Mouse (Mus musculus): ENCODE measurements at regions not wholly inside any gene's neighbourhood (a gene's known extent, or its start where the extent isn't known, plus 50 kb on each side); places are given as distances from the start of the nearest gene placed in this dataset.

DNA sequence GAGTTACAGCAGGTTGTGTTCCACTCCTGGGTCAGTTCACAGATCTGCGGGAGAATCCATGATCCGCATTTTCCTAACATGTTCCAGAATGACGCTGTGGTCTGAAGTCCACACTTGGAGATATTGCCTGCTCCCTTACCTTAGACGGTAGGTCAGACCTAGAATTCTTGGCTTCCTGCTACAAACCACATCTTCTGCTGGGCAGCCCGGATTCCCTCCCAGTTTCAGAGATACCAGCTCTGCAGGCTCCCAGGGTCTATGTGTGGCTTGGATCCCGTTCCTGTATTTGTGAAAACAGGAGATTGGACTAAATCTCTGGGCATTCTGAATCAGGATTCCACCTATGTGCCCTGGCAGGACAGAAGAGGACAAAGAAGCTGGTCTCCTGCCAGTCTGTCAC lies 140.8 kb downstream of the Slc38a4 start:
- DNase-seq (ENCODE audit: low spot score): no peak
- H3K36me3 ChIP-seq: no peaks in the 10 kb centered on the region
- H3K9me3 ChIP-seq: no peaks in the 10 kb centered on the region
- no peaks in the 10 kb centered on the region for H3K4me1 ChIP-seq (replicated peaks)
- H3K27ac ChIP-seq: no peak overlapping the region
- no peaks in the 10 kb centered on the region for H3K27me3 ChIP-seq (ENCODE audit: insufficient read depth, poor library complexity, severe bottlenecking)
- no peak overlapping the region for H3K4me3 ChIP-seq
- WGBS: 93% methylated on average over 6 of the region's 6 CpGs

- H3K4me3 ChIP-seq: no peak overlapping the region
- DNase-seq (ENCODE audit: low spot score): no peak
- no peaks in the 10 kb centered on the region for H3K36me3 ChIP-seq
- no peaks in the 10 kb centered on the region for H3K4me1 ChIP-seq (replicated peaks)
- H3K27ac ChIP-seq: no peak overlapping the region
- no peaks in the 10 kb centered on the region for H3K27me3 ChIP-seq (ENCODE audit: insufficient read depth, poor library complexity, severe bottlenecking)
- WGBS: 90% methylated on average over 4 of the region's 4 CpGs
- H3K9me3 ChIP-seq: peaks cover 10% of the 10 kb centered on the region; the same call in 1 of the 2 replicates
These were observed 150.2 kb downstream of the Slc38a4 start for GRCm38 (mm10) chr15:96905520-96905919.

DNA sequence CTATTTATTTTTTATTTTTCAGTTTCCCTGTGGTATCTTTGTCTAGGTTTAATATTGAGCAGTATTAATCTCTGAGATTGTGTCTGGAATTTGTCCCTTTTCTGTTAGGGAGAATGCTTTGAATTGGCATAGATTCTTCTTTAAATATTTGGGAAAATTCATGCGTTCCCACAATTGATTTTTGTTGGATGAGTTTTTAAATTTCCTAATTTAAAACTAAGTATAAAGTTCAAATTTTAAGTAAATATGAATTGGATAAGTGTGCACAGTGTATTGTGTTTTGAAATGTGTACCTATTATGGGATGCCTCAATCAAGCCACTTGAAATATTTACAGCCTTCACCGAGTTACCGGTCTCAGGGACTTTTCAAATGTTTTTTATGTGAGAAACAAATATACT lies 152.3 kb downstream of the Slc38a4 start:
- DNase-seq (ENCODE audit: low spot score): no peak
- Histone ChIP-seq H3K27ac (no peak overlapping the region), H3K4me3 (no peak overlapping the region), H3K36me3 (no peaks in the 10 kb centered on the region), H3K27me3 (ENCODE audit: insufficient read depth, poor library complexity, severe bottlenecking) (no peaks in the 10 kb centered on the region), H3K4me1 (replicated peaks) (no peaks in the 10 kb centered on the region), H3K9me3 (peaks cover 10% of the 10 kb centered on the region; the same call in 1 of the 2 replicates)
- 96% methylated on average over 3 of the region's 3 CpGs for WGBS

- Histone ChIP-seq H3K27me3 (ENCODE audit: insufficient read depth, poor library complexity, severe bottlenecking) (no peaks in the 10 kb centered on the region), H3K4me3 (no peak overlapping the region), H3K36me3 (no peaks in the 10 kb centered on the region), H3K27ac (no peak overlapping the region), H3K9me3 (peaks cover 10% of the 10 kb centered on the region; the same call in 1 of the 2 replicates), H3K4me1 (replicated peaks) (no peaks in the 10 kb centered on the region)
- DNase-seq (ENCODE audit: low spot score): no peak
- WGBS: 91% methylated on average over 8 of the region's 8 CpGs
These were observed 153.0 kb downstream of the Slc38a4 start for GRCm38 (mm10) chr15:96902781-96903180.

GRCm38 (mm10) chr15:96901616-96902015 lies 154.1 kb downstream of the Slc38a4 start:
- no peak overlapping the region for H3K4me3 ChIP-seq
- H3K36me3 ChIP-seq: no peaks in the 10 kb centered on the region
- H3K4me1 ChIP-seq (replicated peaks): no peaks in the 10 kb centered on the region
- H3K9me3 ChIP-seq: 0 out of 2 replicates have a peak, but pooled peaks cover 6% of the 10 kb centered on the region
- H3K27me3 ChIP-seq (ENCODE audit: insufficient read depth, poor library complexity, severe bottlenecking): no peaks in the 10 kb centered on the region
- 95% methylated on average over 9 of the region's 9 CpGs for WGBS
- no peak for DNase-seq (ENCODE audit: low spot score)
- no peak overlapping the region for H3K27ac ChIP-seq

DNA sequence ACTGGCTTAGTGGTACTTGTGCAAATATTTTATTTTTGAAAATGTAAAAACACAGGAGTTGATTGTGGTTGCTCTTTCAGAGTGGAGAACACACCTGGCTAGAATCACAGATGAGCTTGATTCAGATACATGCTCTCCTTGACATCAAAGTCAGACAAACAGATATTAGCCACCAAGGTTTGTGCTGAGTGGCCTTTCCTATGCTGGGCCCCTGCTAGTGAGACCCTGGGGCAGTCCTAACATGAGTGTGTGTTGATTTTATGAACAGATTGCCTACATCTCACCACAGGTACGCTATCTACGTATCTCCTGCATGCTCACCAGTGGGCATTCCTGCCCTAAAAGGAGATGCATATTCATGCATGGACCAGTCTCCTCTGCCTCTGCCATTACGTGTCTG lies 157.5 kb downstream of the Slc38a4 start:
- no peaks in the 10 kb centered on the region for H3K4me1 ChIP-seq (replicated peaks)
- H3K27me3 ChIP-seq (ENCODE audit: insufficient read depth, poor library complexity, severe bottlenecking): no peaks in the 10 kb centered on the region
- no peak overlapping the region for H3K27ac ChIP-seq
- no peaks in the 10 kb centered on the region for H3K36me3 ChIP-seq
- peaks cover 3% of the 10 kb centered on the region; the same call in 1 of the 2 replicates for H3K9me3 ChIP-seq
- no peak overlapping the region for H3K4me3 ChIP-seq
- DNase-seq (ENCODE audit: low spot score): no peak
- 88% methylated on average over 3 of the region's 3 CpGs for WGBS

DNA sequence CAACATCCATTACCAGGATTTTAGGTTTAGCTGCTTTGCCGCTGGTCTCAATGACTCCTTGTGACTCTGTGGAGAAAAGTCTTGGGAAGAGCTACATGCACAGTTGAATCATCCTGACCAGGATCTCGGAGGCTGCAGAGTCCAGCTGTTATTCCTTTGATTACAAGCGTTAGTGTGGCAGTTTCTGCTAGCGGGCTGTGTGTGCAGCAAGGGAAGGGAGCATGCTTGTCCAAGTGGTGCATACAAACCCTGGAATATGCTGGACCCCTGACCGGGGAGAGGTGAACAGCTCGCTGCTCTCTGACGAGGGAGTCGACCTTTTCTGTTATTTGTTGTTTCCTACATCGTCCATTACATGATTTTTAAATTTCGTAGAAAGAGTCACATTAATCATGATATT lies 170.9 kb downstream of the Slc38a4 start:
- H3K27me3 ChIP-seq (ENCODE audit: insufficient read depth, poor library complexity, severe bottlenecking): no peaks in the 10 kb centered on the region
- 80% methylated on average over 10 of the region's 10 CpGs for WGBS
- no peak for DNase-seq (ENCODE audit: low spot score)

DNA sequence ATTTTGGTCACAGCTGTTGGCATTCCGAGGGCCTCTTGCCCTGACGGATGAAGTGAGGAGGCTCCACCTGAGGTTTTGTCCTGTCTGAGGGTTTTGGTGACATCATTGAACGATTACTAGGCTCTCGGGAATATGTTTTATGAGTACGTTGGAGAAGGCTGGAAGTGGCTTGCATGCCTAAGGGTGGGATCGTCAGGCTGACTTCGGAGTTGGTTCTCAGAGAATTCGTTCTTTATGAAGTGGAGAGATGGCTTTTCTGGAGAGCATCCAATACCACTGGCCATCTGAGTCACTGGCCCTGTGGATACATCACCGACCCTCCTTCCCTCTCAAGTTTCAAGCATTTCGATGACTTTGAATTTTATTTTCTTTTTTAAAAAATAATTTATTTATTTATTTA lies 172.0 kb downstream of the Slc38a4 start:
- 86% methylated on average over 10 of the region's 10 CpGs for WGBS
- H3K4me1 ChIP-seq (replicated peaks): no peaks in the 10 kb centered on the region
- no peaks in the 10 kb centered on the region for H3K9me3 ChIP-seq
- no peak overlapping the region for H3K27ac ChIP-seq
- no peak overlapping the region for H3K4me3 ChIP-seq
- DNase-seq (ENCODE audit: low spot score): no peak
- H3K27me3 ChIP-seq (ENCODE audit: insufficient read depth, poor library complexity, severe bottlenecking): no peaks in the 10 kb centered on the region
- H3K36me3 ChIP-seq: no peaks in the 10 kb centered on the region

More for the DNA sequence above, 170.9 kb downstream of the Slc38a4 start:
- Histone ChIP-seq H3K4me1 (replicated peaks) (no peaks in the 10 kb centered on the region), H3K27ac (no peak overlapping the region), H3K9me3 (no peaks in the 10 kb centered on the region), H3K4me3 (no peak overlapping the region), H3K36me3 (no peaks in the 10 kb centered on the region)

DNA sequence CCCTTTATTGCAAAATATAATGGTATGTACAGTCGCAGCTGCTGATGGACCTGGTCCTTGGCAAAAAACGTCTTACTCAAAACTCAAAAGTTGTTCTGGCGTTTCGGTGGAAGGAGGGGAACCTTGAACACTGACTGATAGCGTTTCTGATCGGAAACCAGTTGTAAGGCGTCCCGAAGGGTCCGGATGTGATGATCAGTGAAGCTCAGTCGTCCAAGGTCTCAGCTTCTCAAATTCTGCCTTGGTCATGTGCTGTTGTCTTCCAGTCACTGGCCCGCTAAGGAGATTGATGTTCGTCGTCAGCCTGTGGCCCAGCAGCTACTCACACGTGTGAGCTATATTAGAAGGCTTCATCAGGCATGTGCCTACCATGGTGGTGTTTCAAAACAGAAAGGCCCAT lies 173.5 kb downstream of the Slc38a4 start:
- Histone ChIP-seq H3K4me1 (replicated peaks) (no peaks in the 10 kb centered on the region), H3K9me3 (no peaks in the 10 kb centered on the region), H3K4me3 (no peak overlapping the region), H3K27ac (no peak overlapping the region), H3K36me3 (no peaks in the 10 kb centered on the region), H3K27me3 (ENCODE audit: insufficient read depth, poor library complexity, severe bottlenecking) (no peaks in the 10 kb centered on the region)
- 92% methylated on average over 14 of the region's 14 CpGs for WGBS
- DNase-seq (ENCODE audit: low spot score): no peak

- WGBS: 89% methylated on average over 9 of the region's 9 CpGs
- H3K4me3 ChIP-seq: no peak overlapping the region
- DNase-seq (ENCODE audit: low spot score): no peak
These were observed 174.1 kb downstream of the Slc38a4 start for GRCm38 (mm10) chr15:96881519-96882170.

DNA sequence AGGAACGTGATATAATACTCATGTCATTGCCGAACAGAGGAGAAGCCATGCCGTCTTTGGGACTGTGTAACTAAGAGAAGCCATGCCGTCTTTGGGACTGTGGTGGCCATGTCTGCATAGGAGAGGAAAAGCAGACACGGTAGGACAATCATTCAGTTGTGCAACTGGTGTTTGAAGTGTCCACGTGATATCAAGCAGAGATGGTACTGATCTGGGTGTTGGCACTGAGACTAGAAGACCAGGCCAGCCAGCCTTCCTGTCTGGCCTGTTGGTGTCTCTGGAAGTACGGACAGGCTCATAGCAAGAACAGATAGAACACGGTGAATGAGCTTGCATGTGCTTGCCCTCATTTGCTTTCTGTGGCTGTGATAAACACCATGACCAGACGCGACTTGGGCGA lies 175.7 kb downstream of the Slc38a4 start:
- no peak for DNase-seq (ENCODE audit: low spot score)
- 94% methylated on average over 11 of the region's 11 CpGs for WGBS
- Histone ChIP-seq H3K9me3 (no peaks in the 10 kb centered on the region), H3K4me3 (no peak overlapping the region), H3K27ac (no peak overlapping the region), H3K27me3 (ENCODE audit: insufficient read depth, poor library complexity, severe bottlenecking) (no peaks in the 10 kb centered on the region), H3K4me1 (replicated peaks) (no peaks in the 10 kb centered on the region), H3K36me3 (no peaks in the 10 kb centered on the region)

More at GRCm38 (mm10) chr15:96881519-96882170, 174.1 kb downstream of the Slc38a4 start:
- Histone ChIP-seq H3K36me3 (no peaks in the 10 kb centered on the region), H3K27me3 (ENCODE audit: insufficient read depth, poor library complexity, severe bottlenecking) (no peaks in the 10 kb centered on the region), H3K4me1 (replicated peaks) (no peaks in the 10 kb centered on the region), H3K9me3 (no peaks in the 10 kb centered on the region), H3K27ac (no peak overlapping the region)

- Histone ChIP-seq H3K27me3 (ENCODE audit: insufficient read depth, poor library complexity, severe bottlenecking) (no peaks in the 10 kb centered on the region), H3K4me1 (replicated peaks) (no peaks in the 10 kb centered on the region), H3K27ac (no peak overlapping the region), H3K9me3 (no peaks in the 10 kb centered on the region), H3K4me3 (no peak overlapping the region), H3K36me3 (no peaks in the 10 kb centered on the region)
- WGBS: 77% methylated on average over 4 of the region's 4 CpGs
- DNase-seq (ENCODE audit: low spot score): no peak
These were observed 177.0 kb downstream of the Slc38a4 start for GRCm38 (mm10) chr15:96878796-96879195.

DNA sequence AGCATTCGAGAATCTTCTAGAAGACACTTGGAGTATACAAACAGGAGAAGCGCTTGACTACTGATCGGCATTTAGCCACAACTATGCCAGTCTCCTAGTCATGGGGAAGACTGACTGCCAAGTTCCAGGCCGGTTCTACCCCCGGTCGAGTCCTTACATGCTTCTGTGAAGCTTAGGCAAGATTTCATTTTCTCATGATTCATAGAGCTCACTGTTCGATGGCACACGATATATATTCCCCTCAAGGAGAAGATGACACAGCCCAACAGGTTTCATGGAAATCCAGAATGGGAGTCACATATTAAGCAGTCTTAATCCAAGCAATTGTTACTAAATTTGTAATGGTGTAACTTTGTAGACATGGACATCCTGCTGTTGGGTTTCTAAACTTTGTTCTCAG lies 177.8 kb downstream of the Slc38a4 start:
- DNase-seq (ENCODE audit: low spot score): no peak
- WGBS: 96% methylated on average over 8 of the region's 8 CpGs
- no peaks in the 10 kb centered on the region for H3K4me1 ChIP-seq (replicated peaks)

DNA sequence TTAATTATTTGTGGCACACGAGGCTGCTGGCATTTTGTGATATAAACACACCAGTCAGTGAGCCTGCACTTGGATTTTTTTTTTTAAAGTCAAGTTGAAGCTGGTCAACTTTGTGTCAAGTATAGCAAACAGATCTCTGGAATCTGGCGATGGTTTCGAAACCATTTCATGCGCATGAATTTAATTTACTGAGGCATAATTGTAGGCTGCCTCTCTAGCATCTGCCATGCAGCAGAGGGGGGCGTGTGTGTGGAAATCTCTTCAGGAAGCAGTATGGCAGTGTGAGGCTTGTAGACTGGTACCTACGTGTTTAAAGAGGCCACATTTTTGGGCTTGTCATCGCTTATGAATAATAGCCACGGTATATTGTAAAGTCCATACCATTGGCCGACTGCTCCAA lies 177.7 kb upstream of the Slc38a2 start:
- Histone ChIP-seq H3K4me3 (no peak overlapping the region), H3K36me3 (no peaks in the 10 kb centered on the region), H3K27me3 (ENCODE audit: insufficient read depth, poor library complexity, severe bottlenecking) (no peaks in the 10 kb centered on the region), H3K9me3 (no peaks in the 10 kb centered on the region), H3K27ac (no peak overlapping the region), H3K4me1 (replicated peaks) (no peaks in the 10 kb centered on the region)
- WGBS: 86% methylated on average over 9 of the region's 9 CpGs
- no peak for DNase-seq (ENCODE audit: low spot score)

More for the DNA sequence above, 177.8 kb downstream of the Slc38a4 start:
- no peaks in the 10 kb centered on the region for H3K36me3 ChIP-seq
- no peaks in the 10 kb centered on the region for H3K27me3 ChIP-seq (ENCODE audit: insufficient read depth, poor library complexity, severe bottlenecking)
- H3K27ac ChIP-seq: no peak overlapping the region
- H3K9me3 ChIP-seq: no peaks in the 10 kb centered on the region
- H3K4me3 ChIP-seq: no peak overlapping the region

All from hindbrain, embryonic 10.5 days (tissue).